Mouse (Mus musculus) limb, embryonic 11.5 days (tissue): ENCODE data around the gene Rufy1. TPM values are rescaled to one million over a fixed set of nuclear protein-coding genes. Genes with fewer than 3 reads are reported as not detected.
A peak's percentile ranks its signal among the peaks of the same experiment; 100 is the strongest.

Experiments
- ATAC-seq: fragments of 200-750 bp; cut with Nextera tagmentation; 2 replicates; pipeline ENCODE4 v1.8.0; 2017; ENCODE audit warnings: low read depth; ENCODE audit not compliant: insufficient number of reproducible peaks, low FRiP score, low TSS enrichment
- DNase-seq: peaks from one replicate; pipeline ENCODE4 v3.0.0-alpha.2; 2015; ENCODE audit warnings: low spot score
- H3K27ac ChIP-seq: fragments of 300-500 bp; sonication (generic); replicated peaks from 2 replicates; pipeline ENCODE4 v1.5.1; 2014; ENCODE audit warnings: low read depth, mild to moderate bottlenecking, low read length
- H3K27me3 ChIP-seq: fragments of 300-500 bp; sonication (generic); 2 replicates; pipeline ENCODE4 v1.6.1; 2014; ENCODE audit warnings: mild to moderate bottlenecking, low read length, mixed read lengths; ENCODE audit not compliant: control insufficient read depth, insufficient read depth
- H3K36me3 ChIP-seq: fragments of 300-500 bp; sonication (generic); 2 replicates; pipeline ENCODE4 v1.6.1; 2014; ENCODE audit warnings: mild to moderate bottlenecking, low read length, moderate library complexity, mixed read lengths; ENCODE audit not compliant: control insufficient read depth, insufficient read depth
- H3K4me1 ChIP-seq: fragments of 300-500 bp; sonication (generic); 2 replicates; pipeline ENCODE4 v1.6.1; 2014; ENCODE audit warnings: low read length, mixed read lengths; ENCODE audit not compliant: control insufficient read depth, insufficient read depth
- H3K4me2 ChIP-seq: fragments of 300-500 bp; sonication (generic); 2 replicates; pipeline ENCODE4 v1.6.1; 2014; ENCODE audit warnings: low read depth, mild to moderate bottlenecking, moderate library complexity; ENCODE audit not compliant: severe bottlenecking
- H3K4me3 ChIP-seq: fragments of 300-500 bp; sonication (generic); 2 replicates; pipeline ENCODE4 v1.5.1; 2014; ENCODE audit warnings: low read depth, low read length
- H3K9ac ChIP-seq: fragments of 300-500 bp; sonication (generic); 2 replicates; pipeline ENCODE4 v1.6.1; 2014; ENCODE audit warnings: mild to moderate bottlenecking, low read length
- H3K9me3 ChIP-seq: fragments of 300-500 bp; sonication (generic); 2 replicates; pipeline ENCODE4 v1.6.1; 2016; ENCODE audit warnings: low read length; ENCODE audit not compliant: control insufficient read depth
- WGBS: fragments of 180-500 bp; shearing (Covaris S2); extraction: QIAGEN DNeasy Blood & Tissue Kit; methylation state at CpG from one replicate; pipeline ENCODE4 v1.1.7; 2014; 5-methylcytosine and 5-hydroxymethylcytosine counted together
- polyA plus RNA-seq: library from polyadenylated mRNA; unstranded; fragments of >200 nt; fragmentation: Nextera tagmentation; extraction: Ambion mirVana; gene quantifications from 2 replicates; pipeline ENCODE4 v1.2.1, GENCODE M21; 2014

Gene Rufy1
- polyA plus RNA-seq, 1 experiment from 2014 or later = 28.1 TPM

DNA sequence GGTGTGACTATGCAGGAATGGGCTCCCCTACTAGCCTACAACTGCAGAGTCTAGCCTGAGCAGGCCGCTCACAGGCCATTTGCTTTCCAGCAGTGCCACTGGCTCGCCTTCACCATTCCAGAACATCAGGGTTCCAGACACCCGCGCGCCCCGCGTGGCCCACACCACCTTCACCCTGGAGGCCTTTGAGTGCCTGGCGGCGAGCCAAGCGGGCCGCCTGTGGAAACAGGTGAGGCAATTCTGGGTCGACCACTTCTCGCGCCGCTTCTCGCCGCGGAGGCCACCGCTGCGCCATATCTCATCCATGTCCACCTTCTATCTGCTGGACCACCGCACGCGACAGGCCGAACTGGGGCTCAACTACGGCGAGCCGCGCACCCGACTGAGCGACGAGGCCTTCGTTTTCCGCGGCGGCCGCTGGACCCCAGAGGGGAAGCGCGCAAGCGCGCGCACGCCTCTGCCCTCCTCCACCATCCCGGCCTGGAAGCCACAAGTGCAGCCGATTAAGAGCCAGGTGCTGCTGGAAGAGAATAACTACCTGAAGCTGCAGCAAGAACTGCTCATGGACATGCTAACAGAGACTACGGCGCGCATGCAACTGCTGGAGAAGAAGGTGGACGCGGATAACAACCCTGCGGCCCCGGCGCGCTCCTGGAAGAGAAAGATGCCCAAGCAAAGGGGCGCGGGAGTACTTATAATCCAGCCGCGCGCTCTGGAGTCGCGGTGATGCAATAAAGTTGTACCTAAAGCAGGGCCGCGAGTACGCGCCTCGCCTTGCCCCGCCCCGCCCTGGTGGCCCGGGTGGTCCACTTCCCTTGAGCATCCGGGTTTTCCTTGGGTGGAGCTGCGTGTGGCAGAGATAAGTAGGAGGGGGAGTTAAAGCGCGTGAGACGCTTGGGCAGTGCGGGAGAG, 71.7 kb downstream of the Rufy1 start:
- H3K27me3 ChIP-seq = peaks cover 5% of the 10 kb centered on the region; the same call in 1 of the 2 replicates
- 2% methylated on average over 74 of the region's 74 CpGs for WGBS
- H3K9ac ChIP-seq = peak overlapping the region; percentile 64
- H3K4me2 ChIP-seq = peak overlapping the region; percentile 79
- H3K4me3 ChIP-seq = peak overlapping the region; percentile 52
- H3K27ac ChIP-seq = no peak overlapping the region; the same call in 1 of the 2 replicates
- no peaks in the 10 kb centered on the region for H3K9me3 ChIP-seq
- DNase-seq (peak; percentile 84), ATAC-seq (no peak)
- H3K4me1 ChIP-seq = no peaks in the 10 kb centered on the region
- H3K36me3 ChIP-seq = no peaks in the 10 kb centered on the region

DNA sequence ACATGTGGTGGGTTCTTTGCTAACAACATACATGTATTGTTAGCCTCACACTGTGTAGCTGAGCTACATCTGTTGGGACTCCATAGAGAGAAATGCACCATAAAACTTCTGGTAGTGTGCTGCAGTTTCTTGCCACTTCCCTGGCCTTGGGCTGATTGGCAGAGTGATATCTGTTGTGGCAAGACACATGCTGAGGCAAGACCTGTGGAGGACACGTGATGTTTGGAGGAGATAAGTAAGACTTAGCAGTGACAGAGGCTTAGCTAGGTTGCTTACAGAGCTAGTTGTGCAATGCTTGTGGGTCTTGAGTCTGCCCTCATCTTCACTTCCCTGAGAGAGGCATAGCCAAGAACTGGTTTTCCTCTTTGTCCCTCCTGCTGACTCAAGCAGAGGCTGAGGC, 75.5 kb downstream of the Rufy1 start:
- Histone ChIP-seq H3K4me2 (no peak overlapping the region), H3K4me3 (no peak overlapping the region), H3K27ac (no peak overlapping the region), H3K27me3 (peaks cover 5% of the 10 kb centered on the region; the same call in 1 of the 2 replicates), H3K9me3 (no peaks in the 10 kb centered on the region), H3K9ac (no peak overlapping the region), H3K4me1 (no peaks in the 10 kb centered on the region), H3K36me3 (no peaks in the 10 kb centered on the region)
- no peak for ATAC-seq
- DNase-seq = no peak
- 74% methylated on average over 1 of the region's 1 CpGs for WGBS

DNA sequence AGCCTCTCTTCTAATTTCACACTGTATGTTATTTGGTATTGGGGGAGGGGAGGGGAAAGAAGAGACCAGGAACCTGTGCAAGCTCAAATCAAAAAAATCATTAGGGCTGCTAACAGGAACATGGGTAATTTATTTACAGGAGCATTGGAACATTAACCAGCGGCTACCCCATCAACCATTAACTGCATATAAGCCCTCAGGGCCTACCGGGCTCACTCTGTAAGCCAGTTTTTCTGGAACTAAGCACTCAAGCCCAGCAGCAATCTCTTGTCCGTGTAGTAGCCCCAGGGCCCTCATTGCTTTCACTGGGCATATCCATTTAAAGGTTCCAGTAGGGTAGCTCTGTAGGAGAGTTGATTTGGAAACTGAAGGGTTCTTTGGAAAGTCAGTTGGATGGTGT, 76.1 kb downstream of the Rufy1 start:
- 78% methylated on average over 3 of the region's 3 CpGs for WGBS
- ATAC-seq = no peak
- no peaks in the 10 kb centered on the region for H3K36me3 ChIP-seq

DNA sequence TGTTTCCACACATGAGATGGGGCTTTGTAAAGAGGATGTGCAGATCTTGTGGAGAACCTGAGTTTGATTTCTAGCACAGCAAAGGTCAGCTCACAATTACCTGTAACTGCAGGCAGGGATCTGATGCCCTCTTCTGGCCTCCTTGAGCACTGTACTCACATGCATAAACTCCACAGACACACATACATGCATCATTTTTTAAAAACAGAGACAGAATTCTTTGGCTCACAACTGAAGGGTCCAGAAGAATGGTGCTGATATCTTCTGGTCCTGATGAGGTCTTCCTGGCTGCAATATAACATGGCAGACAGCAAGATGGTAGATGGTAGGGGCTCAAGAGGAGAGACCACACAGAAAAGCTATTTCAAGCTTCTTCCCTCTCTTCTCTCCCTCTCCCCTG, 76.8 kb downstream of the Rufy1 start, which contains the start of gene Cby3:
TSS of gene Cby3 (plus strand) at position 301 of the 400 bp plus-strand sequence.
- Histone ChIP-seq H3K9ac (no peak within 1 kb of the TSS), H3K4me3 (no peak within 1 kb of the TSS), H3K9me3 (no peaks in the 10 kb centered on the region), H3K27ac (no peak within 1 kb of the TSS), H3K36me3 (no peaks in the 10 kb centered on the region), H3K4me1 (no peaks in the 10 kb centered on the region), H3K4me2 (no peak within 1 kb of the TSS), H3K27me3 (peaks cover 5% of the 10 kb centered on the region; the same call in 1 of the 2 replicates)
- DNase-seq (no peak), ATAC-seq (no peak)

More for the DNA sequence above, 76.1 kb downstream of the Rufy1 start:
- peaks cover 5% of the 10 kb centered on the region; the same call in 1 of the 2 replicates for H3K27me3 ChIP-seq
- no peak overlapping the region for H3K4me2 ChIP-seq
- H3K4me1 ChIP-seq = no peaks in the 10 kb centered on the region
- DNase-seq = no peak
- H3K9ac ChIP-seq = no peak overlapping the region
- H3K4me3 ChIP-seq = no peak overlapping the region
- H3K27ac ChIP-seq = no peak overlapping the region
- H3K9me3 ChIP-seq = no peaks in the 10 kb centered on the region

DNA sequence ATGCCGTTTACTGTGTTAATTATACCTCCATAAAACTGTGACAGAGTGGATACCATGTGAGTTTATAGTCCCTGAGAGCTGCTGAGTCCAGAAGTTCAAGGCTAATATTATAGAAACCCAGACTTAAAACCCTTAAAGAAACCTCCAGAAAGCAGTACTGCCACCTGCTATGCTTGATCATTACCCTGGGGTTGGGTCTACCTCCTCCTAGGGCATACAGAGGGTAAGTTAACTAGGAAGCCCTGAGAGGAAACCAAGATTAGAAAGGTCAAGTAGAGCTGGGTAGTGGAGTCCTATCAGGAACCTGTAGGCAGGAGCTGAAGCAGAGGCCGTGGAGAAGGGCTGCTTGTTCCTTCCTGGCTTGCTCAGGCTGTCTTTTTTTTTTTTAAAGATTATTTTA, 78.7 kb downstream of the Rufy1 start:
- no peak overlapping the region for H3K4me3 ChIP-seq
- ATAC-seq (no peak), DNase-seq (no peak)
- H3K4me1 ChIP-seq = no peaks in the 10 kb centered on the region
- WGBS = 76% methylated on average over 2 of the region's 2 CpGs
- H3K9me3 ChIP-seq = no peaks in the 10 kb centered on the region
- no peak overlapping the region for H3K27ac ChIP-seq
- no peak overlapping the region for H3K9ac ChIP-seq
- no peaks in the 10 kb centered on the region for H3K36me3 ChIP-seq
- H3K4me2 ChIP-seq = no peak overlapping the region
- H3K27me3 ChIP-seq = no peaks in the 10 kb centered on the region

GRCm38 (mm10) chr11:50346256-50347032, 84.5 kb downstream of the Rufy1 start:
- WGBS = 86% methylated on average over 9 of the region's 9 CpGs
- Histone ChIP-seq H3K9ac (no peak overlapping the region), H3K4me1 (no peaks in the 10 kb centered on the region), H3K27me3 (no peaks in the 10 kb centered on the region), H3K36me3 (no peaks in the 10 kb centered on the region), H3K4me2 (no peak overlapping the region), H3K9me3 (no peaks in the 10 kb centered on the region), H3K27ac (no peak overlapping the region), H3K4me3 (no peak overlapping the region)
- DNase-seq = no peak
- no peak for ATAC-seq

DNA sequence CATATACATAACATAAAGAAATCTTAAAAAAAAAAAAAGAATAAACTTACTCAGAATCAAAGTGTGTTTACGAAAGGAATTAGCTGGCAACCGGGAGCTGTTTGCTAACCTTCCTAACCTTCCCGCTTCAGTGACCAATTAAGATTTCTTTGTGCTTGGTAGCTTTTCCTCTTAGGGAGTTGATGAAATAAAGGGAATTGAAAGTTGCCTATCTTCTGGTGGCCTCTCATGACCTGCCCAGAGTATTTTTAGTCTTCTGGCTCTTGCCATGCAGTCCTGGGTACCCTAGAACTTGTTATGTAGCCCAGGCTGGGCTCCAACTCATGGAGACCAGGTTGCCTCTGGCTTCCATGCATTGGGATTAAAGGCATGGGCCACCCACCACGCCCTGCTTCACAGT, 85.4 kb downstream of the Rufy1 start:
- Histone ChIP-seq H3K27me3 (no peaks in the 10 kb centered on the region), H3K4me3 (no peak overlapping the region), H3K4me1 (no peaks in the 10 kb centered on the region), H3K27ac (no peak overlapping the region), H3K9me3 (no peaks in the 10 kb centered on the region), H3K9ac (no peak overlapping the region), H3K4me2 (no peak overlapping the region), H3K36me3 (no peaks in the 10 kb centered on the region)
- 84% methylated on average over 4 of the region's 4 CpGs for WGBS
- no peak for ATAC-seq
- no peak for DNase-seq
